Mouse (Mus musculus): ENCODE data around the gene Spock1. TPM values are rescaled to one million over a fixed set of nuclear protein-coding genes. Genes with fewer than 3 reads are reported as not detected.

Gene Spock1
- polyA plus RNA-seq, 1 experiment from 2014 or later = 0.49 TPM

DNA sequence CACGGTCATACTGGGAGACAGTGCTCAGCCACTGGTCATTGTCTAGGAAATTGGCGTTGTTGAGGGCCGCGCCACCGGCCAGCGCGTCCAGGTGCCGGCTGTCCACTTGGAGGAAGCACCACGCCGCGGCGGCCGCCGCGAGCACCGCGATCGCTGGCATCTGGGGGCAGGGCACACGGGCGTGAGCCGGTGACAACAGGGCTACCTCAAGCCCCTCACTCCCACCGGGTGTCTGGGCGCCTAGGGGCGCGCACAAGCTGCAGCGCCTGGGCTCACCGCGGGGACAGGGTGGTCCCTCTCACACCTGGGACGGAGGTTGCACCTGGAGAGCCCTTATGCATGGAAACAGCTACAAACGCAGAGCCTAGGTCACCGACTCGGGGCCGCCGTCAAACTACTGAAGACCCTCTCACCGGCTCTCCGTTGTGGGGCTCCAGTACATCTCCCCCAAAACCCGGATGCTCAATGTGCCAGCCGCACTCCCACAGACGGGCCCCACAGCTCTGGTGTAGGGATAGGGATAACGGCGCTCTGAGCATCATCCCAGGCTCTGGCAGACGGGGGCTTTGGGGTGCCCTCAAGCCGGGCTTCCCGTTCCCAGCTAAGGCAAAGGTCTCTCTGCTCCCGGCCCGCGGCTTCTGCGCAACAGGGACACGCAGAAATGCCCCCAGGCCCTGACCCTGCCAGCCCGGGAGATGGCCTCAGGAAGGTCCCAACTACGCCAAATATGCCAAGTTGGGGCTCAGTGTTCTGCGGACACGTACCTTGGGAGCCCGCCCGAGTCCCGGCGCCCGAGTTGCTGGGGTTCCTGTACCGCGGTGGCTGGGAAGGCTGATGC, 485 bp downstream of the Spock1 start:
- H3K4me2 ChIP-seq (ENCODE audit: low read length) = peak overlapping the region; percentile 52
- H3K27ac ChIP-seq = no peak overlapping the region
- no peak for DNase-seq (ENCODE audit: low spot score)
- no peaks in the 10 kb centered on the region for H3K36me3 ChIP-seq (ENCODE audit: insufficient read depth, low read length)
- peaks cover 16% of the 10 kb centered on the region for H3K27me3 ChIP-seq (ENCODE audit: insufficient read depth, low read length)
- no peak for TF ChIP-seq CTCF (IDR thresholded peaks at IDR 0.05; ENCODE audit: low read depth)
- H3K9ac ChIP-seq (ENCODE audit: low read depth, low read length) = no peak overlapping the region
- whole genome bisulfite sequencing = 1% methylated on average over 60 of the region's 60 CpGs
- no peaks in the 10 kb centered on the region for H3K4me1 ChIP-seq (replicated peaks; ENCODE audit: insufficient read depth, low read length)
- H3K4me3 ChIP-seq (replicated peaks; ENCODE audit: low read depth, low read length) = 0 out of 2 replicates have a peak overlapping the region, but pooled peaks have one; percentile 17
- no peak for ATAC-seq (replicated peaks; ENCODE audit: low FRiP score, low read depth)
- H3K9me3 ChIP-seq (replicated peaks; ENCODE audit: low read length) = no peaks in the 10 kb centered on the region

GRCm38 (mm10) chr13:57894597-57894996, 13.5 kb downstream of the Spock1 start:
- H3K9me3 ChIP-seq (replicated peaks; ENCODE audit: low read length) = no peaks in the 10 kb centered on the region
- H3K4me3 ChIP-seq (replicated peaks; ENCODE audit: low read depth, low read length) = no peak overlapping the region
- H3K9ac ChIP-seq (ENCODE audit: low read depth, low read length) = no peak overlapping the region
- no peaks in the 10 kb centered on the region for H3K27me3 ChIP-seq (ENCODE audit: insufficient read depth, low read length)
- no peak for TF ChIP-seq CTCF (IDR thresholded peaks at IDR 0.05; ENCODE audit: low read depth)
- DNase-seq (ENCODE audit: low spot score) (no peak), ATAC-seq (replicated peaks; ENCODE audit: low FRiP score, low read depth) (no peak)
- H3K4me1 ChIP-seq (replicated peaks; ENCODE audit: insufficient read depth, low read length) = no peaks in the 10 kb centered on the region
- H3K4me2 ChIP-seq (ENCODE audit: low read length) = no peak overlapping the region
- H3K27ac ChIP-seq = no peak overlapping the region
- H3K36me3 ChIP-seq (ENCODE audit: insufficient read depth, low read length) = no peaks in the 10 kb centered on the region
- 72% methylated on average over 8 of the region's 8 CpGs for WGBS

DNA sequence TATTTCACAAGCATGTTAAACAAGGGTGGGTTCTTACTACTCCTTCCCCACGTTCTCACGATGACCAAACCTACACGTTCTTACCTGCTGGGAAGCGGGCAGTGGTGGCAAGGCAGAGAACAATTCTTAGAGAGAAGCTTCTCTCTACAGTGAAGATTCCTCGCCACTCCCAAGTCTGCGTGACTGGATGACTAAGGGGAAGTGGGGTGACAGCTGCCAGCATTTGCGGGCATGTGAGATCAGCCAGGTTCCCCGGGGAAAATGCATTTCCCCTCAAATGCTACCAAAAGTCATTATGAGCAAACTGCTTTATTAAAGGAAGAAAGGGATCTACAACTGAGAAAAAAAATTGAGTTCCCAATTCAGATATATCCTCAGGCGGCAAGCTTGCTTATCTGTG, 18.4 kb downstream of the Spock1 start:
- 65% methylated on average over 9 of the region's 9 CpGs for WGBS
- no peaks in the 10 kb centered on the region for H3K9me3 ChIP-seq (replicated peaks; ENCODE audit: low read length)
- no peaks in the 10 kb centered on the region for H3K27me3 ChIP-seq (ENCODE audit: insufficient read depth, low read length)
- H3K4me1 ChIP-seq (replicated peaks; ENCODE audit: insufficient read depth, low read length) = no peaks in the 10 kb centered on the region
- no peaks in the 10 kb centered on the region for H3K36me3 ChIP-seq (ENCODE audit: insufficient read depth, low read length)
- DNase-seq (ENCODE audit: low spot score) (no peak), ATAC-seq (replicated peaks; ENCODE audit: low FRiP score, low read depth) (no peak)
- no peak overlapping the region for H3K9ac ChIP-seq (ENCODE audit: low read depth, low read length)
- H3K4me3 ChIP-seq (replicated peaks; ENCODE audit: low read depth, low read length) = no peak overlapping the region
- no peak overlapping the region for H3K4me2 ChIP-seq (ENCODE audit: low read length)
- TF ChIP-seq CTCF (IDR thresholded peaks at IDR 0.05; ENCODE audit: low read depth) = no peak
- no peak overlapping the region for H3K27ac ChIP-seq

DNA sequence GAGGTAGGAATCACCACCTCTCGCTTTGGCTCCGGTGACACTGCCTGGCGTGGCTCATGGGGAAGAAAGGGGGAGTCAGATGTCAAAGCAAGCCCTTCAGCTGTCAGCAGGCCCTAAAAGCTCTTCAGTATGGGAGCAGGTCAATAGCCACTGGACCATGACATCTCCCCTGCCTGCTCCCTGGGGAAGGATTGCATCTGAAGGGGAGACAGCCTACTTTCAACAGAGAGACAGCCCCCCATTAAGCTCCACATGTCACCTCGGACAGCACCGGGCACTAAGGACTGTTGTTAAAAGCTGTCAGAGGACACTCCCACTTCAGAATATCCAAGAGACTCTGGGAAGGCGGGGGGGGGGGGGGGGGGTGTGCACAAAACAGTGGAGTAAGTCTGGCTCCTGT, 19.1 kb downstream of the Spock1 start:
- Histone ChIP-seq H3K36me3 (ENCODE audit: insufficient read depth, low read length) (no peaks in the 10 kb centered on the region), H3K4me2 (ENCODE audit: low read length) (no peak overlapping the region), H3K27me3 (ENCODE audit: insufficient read depth, low read length) (no peaks in the 10 kb centered on the region), H3K27ac (no peak overlapping the region), H3K4me1 (replicated peaks; ENCODE audit: insufficient read depth, low read length) (no peaks in the 10 kb centered on the region), H3K9me3 (replicated peaks; ENCODE audit: low read length) (no peaks in the 10 kb centered on the region), H3K4me3 (replicated peaks; ENCODE audit: low read depth, low read length) (no peak overlapping the region), H3K9ac (ENCODE audit: low read depth, low read length) (no peak overlapping the region)
- TF ChIP-seq CTCF (IDR thresholded peaks at IDR 0.05; ENCODE audit: low read depth) = no peak
- WGBS = 5% methylated on average over 6 of the region's 6 CpGs
- ATAC-seq (replicated peaks; ENCODE audit: low FRiP score, low read depth) = no peak
- peak; percentile 29 for DNase-seq (ENCODE audit: low spot score)

GRCm38 (mm10) chr13:57879817-57880216, 28.3 kb downstream of the Spock1 start:
- H3K4me2 ChIP-seq (ENCODE audit: low read length) = no peak overlapping the region
- TF ChIP-seq CTCF (IDR thresholded peaks at IDR 0.05; ENCODE audit: low read depth) = no peak
- WGBS = 39% methylated on average over 4 of the region's 4 CpGs

GRCm38 (mm10) chr13:57878797-57879196, 29.3 kb downstream of the Spock1 start:
- WGBS = 71% methylated on average over 11 of the region's 11 CpGs
- no peak overlapping the region for H3K4me2 ChIP-seq (ENCODE audit: low read length)
- TF ChIP-seq CTCF (IDR thresholded peaks at IDR 0.05; ENCODE audit: low read depth) = no peak
- no peaks in the 10 kb centered on the region for H3K36me3 ChIP-seq (ENCODE audit: insufficient read depth, low read length)
- H3K27me3 ChIP-seq (ENCODE audit: insufficient read depth, low read length) = no peaks in the 10 kb centered on the region
- ATAC-seq (replicated peaks; ENCODE audit: low FRiP score, low read depth) (no peak), DNase-seq (ENCODE audit: low spot score) (no peak)
- no peak overlapping the region for H3K27ac ChIP-seq
- H3K9ac ChIP-seq (ENCODE audit: low read depth, low read length) = no peak overlapping the region
- H3K4me3 ChIP-seq (replicated peaks; ENCODE audit: low read depth, low read length) = no peak overlapping the region
- no peaks in the 10 kb centered on the region for H3K9me3 ChIP-seq (replicated peaks; ENCODE audit: low read length)
- H3K4me1 ChIP-seq (replicated peaks; ENCODE audit: insufficient read depth, low read length) = no peaks in the 10 kb centered on the region

More at GRCm38 (mm10) chr13:57879817-57880216, 28.3 kb downstream of the Spock1 start:
- no peak overlapping the region for H3K4me3 ChIP-seq (replicated peaks; ENCODE audit: low read depth, low read length)
- no peaks in the 10 kb centered on the region for H3K9me3 ChIP-seq (replicated peaks; ENCODE audit: low read length)
- H3K9ac ChIP-seq (ENCODE audit: low read depth, low read length) = no peak overlapping the region
- no peaks in the 10 kb centered on the region for H3K27me3 ChIP-seq (ENCODE audit: insufficient read depth, low read length)
- H3K27ac ChIP-seq = no peak overlapping the region
- ATAC-seq (replicated peaks; ENCODE audit: low FRiP score, low read depth) = no peak
- DNase-seq (ENCODE audit: low spot score) = no peak
- H3K4me1 ChIP-seq (replicated peaks; ENCODE audit: insufficient read depth, low read length) = no peaks in the 10 kb centered on the region
- no peaks in the 10 kb centered on the region for H3K36me3 ChIP-seq (ENCODE audit: insufficient read depth, low read length)

Data from kidney, postnatal 0 days (tissue).